In genomic region chr5:30974870-30975656, GRCm38 (mm10) we compare ENCODE assay signal across 10 mouse cellular contexts. TPM values are rescaled to one million over a fixed set of nuclear protein-coding genes. Genes with fewer than 3 reads are reported as not detected.
DNase-seq lines count a peak whose midpoint lies in the region; ATAC-seq and TF ChIP-seq lines count a peak whose summit lies in the region.
"Had no signal": no experiment of that assay in that cellular context is flagged by ENCODE, and none has a peak within 500 bp of the region (broad histone marks: within the 10 kb centered on the region; RNA-seq: fewer than 3 reads in every experiment).

No protein-coding gene starts in this region.

- H3K4me2 ChIP-seq in lung, postnatal 0 days (replicated peaks; ENCODE audit: low read depth, low read length): no peak overlapping the region
- no peak overlapping the region for H3K4me2 ChIP-seq in liver, embryonic 11.5 days

- H3K27ac ChIP-seq in lung, postnatal 0 days (ENCODE audit: low read length): no peak overlapping the region
- H3K27ac ChIP-seq in liver, embryonic 11.5 days (ENCODE audit: low read depth, low read length): no peak overlapping the region

- intact Hi-C loops in heart, postnatal 25 days (cut with DNase I): no loop called here

- ATAC-seq in lung, postnatal 0 days: peak; percentile 80
- no peak for ATAC-seq in liver, embryonic 11.5 days (replicated peaks; ENCODE audit: low FRiP score)

- no peak overlapping the region for H3K9ac ChIP-seq in lung, postnatal 0 days (replicated peaks; ENCODE audit: low read depth)
- H3K9ac ChIP-seq in liver, embryonic 11.5 days (ENCODE audit: low read depth, low read length): no peak overlapping the region

- H3K4me3 ChIP-seq in lung, postnatal 0 days (ENCODE audit: low read depth, low read length): no peak overlapping the region
- no peak overlapping the region for H3K4me3 ChIP-seq in liver, embryonic 11.5 days (ENCODE audit: low read depth, low read length)

- 58% methylated on average over 9 of the region's 9 CpGs for WGBS in lung, postnatal 0 days
- 73% methylated on average over 9 of the region's 9 CpGs for WGBS in liver, embryonic 11.5 days

- TF ChIP-seq EP300 in lung, postnatal 0 days (IDR thresholded peaks at IDR 0.05): peak; percentile 12; the same call in 1 of the 2 replicates

- H3K4me1 ChIP-seq in lung, postnatal 0 days (ENCODE audit: insufficient read depth, low read depth, low read length): no peaks in the 10 kb centered on the region
- H3K4me1 ChIP-seq in liver, embryonic 11.5 days (replicated peaks; ENCODE audit: control insufficient read depth, insufficient read depth, low read length): 0 out of 2 replicates have a peak, but pooled peaks cover 2% of the 10 kb centered on the region

- no peaks in the 10 kb centered on the region for H3K9me3 ChIP-seq in lung, postnatal 0 days (ENCODE audit: low read length)
- no peaks in the 10 kb centered on the region for H3K9me3 ChIP-seq in liver, embryonic 11.5 days (ENCODE audit: control insufficient read depth, low read length)

- no peaks in the 10 kb centered on the region for H3K27me3 ChIP-seq in lung, postnatal 0 days (replicated peaks; ENCODE audit: insufficient read depth, low read length)
- H3K27me3 ChIP-seq in liver, embryonic 11.5 days (replicated peaks; ENCODE audit: control insufficient read depth, insufficient read depth, low read length): no peaks in the 10 kb centered on the region; the same call in 1 of the 2 replicates

- H3K36me3 ChIP-seq in lung, postnatal 0 days (ENCODE audit: insufficient read depth, low read length): no peaks in the 10 kb centered on the region
- no peaks in the 10 kb centered on the region for H3K36me3 ChIP-seq in liver, embryonic 11.5 days (ENCODE audit: control insufficient read depth, insufficient read depth, low read length)

- no peak for TF ChIP-seq CTCF in lung, postnatal 0 days (IDR thresholded peaks at IDR 0.05)

- DNase-seq in heart, adult 11 months: peak; percentile 97
- DNase-seq in heart, adult 8-10 months (ENCODE audit: low spot score): no peak
- DNase-seq in adrenal gland, adult 2 months: peak; percentile 82
- DNase-seq in heart, postnatal 25 days (ENCODE audit: low spot score): peak; percentile 54
- peak; percentile 43 for DNase-seq in lung, postnatal 0 days (ENCODE audit: low spot score)
- DNase-seq in layer of hippocampus, postnatal 25 days (ENCODE audit: extremely low spot score in 1 of 2, low spot score in 1 of 2): no peak
- DNase-seq in cerebellum, adult 11 months: no peak
- DNase-seq in liver, embryonic 11.5 days (ENCODE audit: low spot score): no peak

RNA-seq across cellular contexts. Expression of gene Tcf23, which starts 6.6 kb away (rescaled TPM):
- 1 to 10 TPM in 1 of 4 experiments, under 1 TPM in 3; 0.85 to 1.9 (median 0.91) TPM for total RNA-seq in heart, adult 8-10 months (2022)
- 1 to 10 TPM; 1.3 TPM for total RNA-seq in adrenal gland, adult 2 months (2021)
- polyA plus RNA-seq in adrenal gland, adult 2 months (2012; rRNA removed): 0.77 and 0.78 TPM in 2 replicates
- total RNA-seq in heart, postnatal 25 days (2021): under 1 TPM; 0.45 to 0.75 TPM
- 0.44 and 0.49 TPM in 2 replicates for polyA plus RNA-seq in lung, postnatal 0 days (2015; fragmentation: Nextera tagmentation; extraction: Ambion mirVana)
- under 1 TPM; 0.09 to 0.12 TPM for total RNA-seq in layer of hippocampus, postnatal 25 days (2021)
- polyA plus RNA-seq in liver, embryonic 11.5 days (2014; fragmentation: Nextera tagmentation; extraction: Ambion mirVana): 0.04 TPM in 2 replicates
- total RNA-seq: common myeloid progenitor, adult 5-6 weeks; megakaryocyte, adult 5-6 weeks had no signal

RNA-seq across cellular contexts. Expression of gene Preb, which starts 14.9 kb away (rescaled TPM):
- 10 to 100 TPM; 82.1 to 97.6 (median 89.6) TPM for total RNA-seq in heart, adult 8-10 months (2022)
- 100 to 1,000 TPM; 119 to 126 TPM for total RNA-seq in adrenal gland, adult 2 months (2021)
- 284 TPM in 2 replicates for polyA plus RNA-seq in adrenal gland, adult 2 months (2012; rRNA removed)
- total RNA-seq in heart, postnatal 25 days (2021): 10 to 100 TPM; 79.3 to 82.9 TPM
- polyA plus RNA-seq in lung, postnatal 0 days (2015; fragmentation: Nextera tagmentation; extraction: Ambion mirVana): 76.5 and 79.7 TPM in 2 replicates
- total RNA-seq in layer of hippocampus, postnatal 25 days (2021): 100 to 1,000 TPM; 126 to 131 TPM
- polyA plus RNA-seq in liver, embryonic 11.5 days (2014; fragmentation: Nextera tagmentation; extraction: Ambion mirVana): 111 and 118 TPM in 2 replicates

RNA-seq across cellular contexts. Expression of gene Cgref1, which starts 29.7 kb away (rescaled TPM):
- under 1 TPM; 0.37 to 0.97 (median 0.60) TPM for total RNA-seq in heart, adult 8-10 months (2022)
- total RNA-seq in adrenal gland, adult 2 months (2021): 1 to 10 TPM in 1 of 2 experiments, under 1 TPM in 1; 0.58 to 2.5 TPM
- polyA plus RNA-seq in adrenal gland, adult 2 months (2012; rRNA removed): 1.5 and 2.0 TPM in 2 replicates
- total RNA-seq in heart, postnatal 25 days (2021): under 1 TPM; 0.39 to 0.53 TPM
- 1.8 and 2.3 TPM in 2 replicates for polyA plus RNA-seq in lung, postnatal 0 days (2015; fragmentation: Nextera tagmentation; extraction: Ambion mirVana)
- 10 to 100 TPM; 14.5 to 16.7 TPM for total RNA-seq in layer of hippocampus, postnatal 25 days (2021)
- polyA plus RNA-seq in liver, embryonic 11.5 days (2014; fragmentation: Nextera tagmentation; extraction: Ambion mirVana): 5.4 and 8.2 TPM in 2 replicates
- total RNA-seq: common myeloid progenitor, adult 5-6 weeks; megakaryocyte, adult 5-6 weeks had no signal

RNA-seq across cellular contexts. Expression of gene Khk, which starts 53.8 kb away (rescaled TPM):
- 10 to 100 TPM; 23.8 to 31.8 (median 26.6) TPM for total RNA-seq in heart, adult 8-10 months (2022)
- total RNA-seq in adrenal gland, adult 2 months (2021): 10 to 100 TPM; 37.2 to 44.3 TPM
- polyA plus RNA-seq in adrenal gland, adult 2 months (2012; rRNA removed): 43.9 and 60.3 TPM in 2 replicates
- 10 to 100 TPM; 21.1 to 22.6 TPM for total RNA-seq in heart, postnatal 25 days (2021)
- 43.6 and 48.7 TPM in 2 replicates for polyA plus RNA-seq in lung, postnatal 0 days (2015; fragmentation: Nextera tagmentation; extraction: Ambion mirVana)
- total RNA-seq in layer of hippocampus, postnatal 25 days (2021): 10 to 100 TPM; 12.3 to 15.5 TPM
- polyA plus RNA-seq in liver, embryonic 11.5 days (2014; fragmentation: Nextera tagmentation; extraction: Ambion mirVana): 58.6 and 60.2 TPM in 2 replicates

Comparison
In these comparisons a context has a peak if more than half of its experiments do, and no peak if none do; other contexts are left out.
1. DNase-seq: peak in heart, adult 11 months (single experiment), adrenal gland, adult 2 months (single experiment), heart, postnatal 25 days (single experiment) and lung, postnatal 0 days (single experiment); none in heart, adult 8-10 months (single experiment), layer of hippocampus, postnatal 25 days (0 of 2), cerebellum, adult 11 months (single experiment) and liver, embryonic 11.5 days (single experiment).
2. RNA of gene Cgref1, which starts 29.7 kb away (total RNA-seq): 14.5 to 16.7 TPM in layer of hippocampus, postnatal 25 days; 0.58 to 2.5 TPM in adrenal gland, adult 2 months, 0.37 to 0.97 TPM in heart, adult 8-10 months and 0.39 to 0.53 TPM in heart, postnatal 25 days; every median in the first group is over 4 times any median in the second.